Mouse (Mus musculus) kidney, adult 2 months (tissue): Measurements from ENCODE around the gene Kit.

Source experiments
- CTCF ChIP-seq: fragments of 200-500 bp; conservative IDR thresholded peaks from 2 replicates; pipeline ENCODE4 v1.5.1; 2011; ENCODE audit warnings: low read depth, mild to moderate bottlenecking, control low read depth, low read length, moderate library complexity, mixed read lengths; ENCODE audit not compliant: insufficient read depth, insufficient read length
- POLR2A ChIP-seq: fragments of 200-500 bp; IDR thresholded peaks from one replicate; pipeline ENCODE4 v1.6.1; 2011; ENCODE audit warnings: low read depth, low read length, control low read depth

GRCm38 (mm10) chr5:75623993-75624706 is 49.4 kb downstream of the Kit start:
- TF ChIP-seq CTCF (no peak), POLR2A (no peak)
